In the genomic region with DNA sequence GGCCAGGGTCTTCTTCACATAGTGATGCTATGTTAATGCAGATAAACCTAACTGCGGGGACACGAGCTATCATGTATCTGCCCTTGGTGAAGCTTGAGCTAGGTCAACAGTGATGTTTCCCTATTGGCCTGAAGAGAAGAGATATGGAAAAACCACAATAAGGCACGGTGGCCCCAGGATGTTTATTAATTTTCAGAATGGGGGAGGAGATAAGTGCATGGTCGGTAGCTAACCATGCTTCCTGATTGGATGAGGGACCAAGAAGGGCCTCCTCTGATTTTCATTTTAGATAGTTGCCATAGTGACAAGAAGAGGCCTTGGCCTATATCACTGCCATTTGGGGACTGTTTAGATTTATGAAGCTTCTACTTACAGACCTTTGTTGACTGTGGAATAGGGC, we compare ENCODE assay signal across 25 mouse cellular contexts. TPM values are rescaled to one million over a fixed set of nuclear protein-coding genes. Genes with fewer than 3 reads are reported as not detected.
DNase-seq lines count a peak whose midpoint lies in the region; ATAC-seq lines count a peak whose summit lies in the region.
"Had no signal": no experiment of that assay in that cellular context is flagged by ENCODE, and none has a peak within 500 bp of the region (broad histone marks: within the 10 kb centered on the region; RNA-seq: fewer than 3 reads in every experiment).

No protein-coding gene starts in this region.

- no peak overlapping the region for H3K9ac ChIP-seq in liver, embryonic 13.5 days
- H3K9ac ChIP-seq: heart, embryonic 12.5 days; lung, embryonic 14.5 days; midbrain, embryonic 13.5 days; neural tube, embryonic 13.5 days; stomach, embryonic 15.5 days had no signal

- peak overlapping the region; percentile 92 for H3K4me3 ChIP-seq in liver, embryonic 13.5 days (replicated peaks)
- H3K4me3 ChIP-seq: forebrain, embryonic 10.5 days; gastrocnemius, adult 2 months; heart, embryonic 12.5 days; hindbrain, embryonic 13.5 days; midbrain, embryonic 13.5 days; neural tube, embryonic 13.5 days; stomach, embryonic 15.5 days had no signal

- H3K4me2 ChIP-seq in liver, embryonic 13.5 days: peak overlapping the region; percentile 87
- H3K4me2 ChIP-seq: heart, embryonic 12.5 days; hindbrain, embryonic 13.5 days; lung, embryonic 14.5 days; midbrain, embryonic 13.5 days; neural tube, embryonic 13.5 days; stomach, embryonic 15.5 days had no signal

- H3K9me3 ChIP-seq in liver, embryonic 13.5 days (replicated peaks): no peaks in the 10 kb centered on the region
- H3K9me3 ChIP-seq: forebrain, embryonic 10.5 days; heart, embryonic 12.5 days; hindbrain, embryonic 13.5 days; midbrain, embryonic 13.5 days; neural tube, embryonic 13.5 days; stomach, embryonic 15.5 days had no signal

- H3K4me1 ChIP-seq in liver, embryonic 13.5 days (replicated peaks): peaks cover 50% of the 10 kb centered on the region

- H3K36me3 ChIP-seq in liver, embryonic 13.5 days: peaks cover 61% of the 10 kb centered on the region

- H3K27me3 ChIP-seq in liver, embryonic 13.5 days: no peaks in the 10 kb centered on the region
- H3K27me3 ChIP-seq: heart, embryonic 12.5 days; hindbrain, embryonic 13.5 days; midbrain, embryonic 13.5 days; neural tube, embryonic 13.5 days; stomach, embryonic 15.5 days had no signal

- H3K27ac ChIP-seq in liver, embryonic 13.5 days: 0 out of 2 replicates have a peak overlapping the region, but pooled peaks have one; percentile 34
- H3K27ac ChIP-seq: forebrain, embryonic 10.5 days; gastrocnemius, adult 2 months; hindbrain, embryonic 13.5 days; midbrain, embryonic 13.5 days; neural tube, embryonic 13.5 days; stomach, embryonic 15.5 days had no signal

- ATAC-seq in liver, embryonic 13.5 days (ENCODE audit: low read depth): no peak
- ATAC-seq: activated CD4-positive, CD25-positive, alpha-beta regulatory T cell, adult 4 months; midbrain, embryonic 13.5 days had no signal

- 14% methylated on average over 4 of the region's 4 CpGs for WGBS in liver, embryonic 13.5 days (ENCODE audit: insufficient replicate concordance)

- peak; percentile 56 for DNase-seq in adrenal gland, adult 2 months
- DNase-seq in adrenal gland, adult 18-20 months (ENCODE audit: low spot score in 2 of 2): no peak
- DNase-seq in ovary, adult 18-20 months (ENCODE audit: low spot score): peak; percentile 25
- DNase-seq in ovary, postnatal 36 days (ENCODE audit: low spot score): no peak
- peak; percentile 42 for DNase-seq in liver, embryonic 13.5 days
- no peak for DNase-seq in thymus, postnatal 25 days
- no peak for DNase-seq in B cell, adult 2 months
- no peak for DNase-seq in neural tube, embryonic 10.5 days (ENCODE audit: extremely low spot score, low spot score)
- DNase-seq: cerebellum, adult 11 months; cerebellum, postnatal 10 days; gastrocnemius, adult 2 months; heart, postnatal 14 days; kidney, adult 8-10 months; kidney, postnatal 25 days; lung, embryonic 14.5 days; lung, postnatal 4 days; right cerebral cortex, postnatal 25 days; thymus, adult 18-20 months had no signal

RNA-seq across cellular contexts. Expression of a gene that starts 2.5 kb away (rescaled TPM):
- total RNA-seq in adrenal gland, adult 2 months (2021): 100 to 1,000 TPM; 120 to 137 TPM
- 33.9 and 39.0 TPM in 2 replicates for polyA plus RNA-seq in adrenal gland, adult 2 months (2012; rRNA removed)
- total RNA-seq in adrenal gland, adult 18-20 months (2021): 100 to 1,000 TPM; 118 to 119 TPM
- 115 and 131 TPM in 2 replicates for polyA plus RNA-seq in liver, embryonic 13.5 days (2015; fragmentation: Nextera tagmentation; extraction: Ambion mirVana)

RNA-seq across cellular contexts. Expression of a gene that starts 6.4 kb away (rescaled TPM):
- 100 to 1,000 TPM; 289 to 654 TPM for total RNA-seq in adrenal gland, adult 2 months (2021)
- 402 and 484 TPM in 2 replicates for polyA plus RNA-seq in adrenal gland, adult 2 months (2012; rRNA removed)
- total RNA-seq in adrenal gland, adult 18-20 months (2021): 100 to 1,000 TPM; 546 to 718 TPM
- 445 and 472 TPM in 2 replicates for polyA plus RNA-seq in liver, embryonic 13.5 days (2015; fragmentation: Nextera tagmentation; extraction: Ambion mirVana)

RNA-seq across cellular contexts. Expression of a gene that starts 19.8 kb away (rescaled TPM):
- total RNA-seq in adrenal gland, adult 2 months (2021): 1 to 10 TPM in 1 of 2 experiments, under 1 TPM in 1; 0.61 to 1.1 TPM
- 0.28 and 0.66 TPM in 2 replicates for polyA plus RNA-seq in adrenal gland, adult 2 months (2012; rRNA removed)
- 1 to 10 TPM in 1 of 2 experiments, under 1 TPM in 1; 0.86 to 3.1 TPM for total RNA-seq in adrenal gland, adult 18-20 months (2021)
- polyA plus RNA-seq in liver, embryonic 13.5 days (2015; fragmentation: Nextera tagmentation; extraction: Ambion mirVana): 36.2 and 38.2 TPM in 2 replicates
- total RNA-seq: gastrocnemius, adult 2 months had no signal

RNA-seq across cellular contexts. Expression of a gene that starts 31.5 kb away (rescaled TPM):
- 100 to 1,000 TPM; 189 to 272 TPM for total RNA-seq in adrenal gland, adult 2 months (2021)
- polyA plus RNA-seq in adrenal gland, adult 2 months (2012; rRNA removed): 221 and 303 TPM in 2 replicates
- total RNA-seq in adrenal gland, adult 18-20 months (2021): 100 to 1,000 TPM; 193 to 196 TPM
- polyA plus RNA-seq in liver, embryonic 13.5 days (2015; fragmentation: Nextera tagmentation; extraction: Ambion mirVana): 103 and 111 TPM in 2 replicates

RNA-seq across cellular contexts. Expression of a gene that starts 54.7 kb away (rescaled TPM):
- total RNA-seq in adrenal gland, adult 2 months (2021): 10 to 100 TPM; 48.8 to 58.7 TPM
- 74.1 and 81.2 TPM in 2 replicates for polyA plus RNA-seq in adrenal gland, adult 2 months (2012; rRNA removed)
- 10 to 100 TPM; 47.1 to 55.3 TPM for total RNA-seq in adrenal gland, adult 18-20 months (2021)
- 75.2 and 82.0 TPM in 2 replicates for polyA plus RNA-seq in liver, embryonic 13.5 days (2015; fragmentation: Nextera tagmentation; extraction: Ambion mirVana)

Comparison
In these comparisons a context has a peak if more than half of its experiments do, and no peak if none do; other contexts are left out.
1. DNase-seq: peak in adrenal gland, adult 2 months (single experiment), ovary, adult 18-20 months (single experiment) and liver, embryonic 13.5 days (single experiment); none in adrenal gland, adult 18-20 months (0 of 2), ovary, postnatal 36 days (single experiment), thymus, postnatal 25 days (single experiment), B cell, adult 2 months (0 of 2) and neural tube, embryonic 10.5 days (single experiment).